In the genomic region with DNA sequence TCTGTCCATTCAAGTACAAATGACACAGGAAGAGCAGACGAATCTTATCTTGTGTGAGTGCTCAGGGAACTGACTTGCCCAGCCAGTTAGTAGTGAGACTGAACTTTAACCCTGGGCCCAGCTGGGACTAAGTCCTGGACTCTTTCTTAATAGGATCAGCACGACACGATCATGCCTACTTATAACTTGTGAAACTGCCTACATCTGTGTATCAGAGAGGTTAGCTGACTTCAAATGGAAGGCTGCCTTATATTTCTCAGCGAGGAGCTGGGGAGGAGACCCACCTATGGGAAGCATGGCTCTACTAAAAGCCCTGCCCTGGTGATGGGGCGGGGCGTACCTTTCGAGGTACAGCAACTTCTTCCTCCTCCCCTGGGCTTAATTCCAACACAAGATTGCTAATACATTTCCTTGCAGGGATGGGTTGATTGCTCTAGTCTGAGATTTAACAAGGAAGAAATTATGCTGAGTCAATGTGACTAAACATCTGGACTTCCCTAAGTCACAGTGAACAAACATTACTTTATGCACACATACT, we compare ENCODE assay signal across 10 mouse cellular contexts. TPM values are rescaled to one million over a fixed set of nuclear protein-coding genes. Genes with fewer than 3 reads are reported as not detected.
A peak's percentile ranks its signal among the peaks of the same experiment; 100 is the strongest.
DNase-seq lines count a peak whose midpoint lies in the region; ATAC-seq and TF ChIP-seq lines count a peak whose summit lies in the region.
"Had no signal": no experiment of that assay in that cellular context is flagged by ENCODE, and none has a peak within 500 bp of the region (broad histone marks: within the 10 kb centered on the region; RNA-seq: fewer than 3 reads in every experiment).

No protein-coding gene starts in this region.

- H3K27ac ChIP-seq in CH12.LX (ENCODE audit: insufficient read depth, low read depth), result no peak overlapping the region
- H3K27ac ChIP-seq in lung, embryonic 15.5 days, result peak overlapping the region; percentile 25; the same call in 1 of the 2 replicates
- no peak overlapping the region for H3K27ac ChIP-seq in forebrain, postnatal 0 days (ENCODE audit: low read depth, low read length)
- H3K27ac ChIP-seq: neural tube, embryonic 13.5 days had no signal

- peak; percentile 21 for DNase-seq in adrenal gland, postnatal 10 days
- no peak for DNase-seq in adrenal gland, adult 18-20 months (ENCODE audit: low spot score in 2 of 2)
- DNase-seq in CH12.LX (ENCODE audit: extremely low read depth), result no peak
- DNase-seq in gonadal fat pad, adult 2 months (ENCODE audit: low read depth), result peak; percentile 90
- no peak for DNase-seq in forebrain, postnatal 0 days
- DNase-seq in layer of hippocampus, adult 11-12 months (ENCODE audit: low spot score), result no peak
- DNase-seq in right cerebral cortex, postnatal 10 days (ENCODE audit: low spot score in 2 of 2), result no peak
- DNase-seq: embryo, embryonic 11 days had no signal

- TF ChIP-seq RAD21 in CH12.LX (IDR thresholded peaks at IDR 0.05; ENCODE audit: low read depth, low read length), result no peak

- H3K79me2 ChIP-seq in CH12.LX (replicated peaks; ENCODE audit: control insufficient read depth, extremely low read depth, insufficient read depth, poor library complexity, severe bottlenecking), result peaks cover 6% of the 10 kb centered on the region; the same call in 1 of the 2 replicates

- TF ChIP-seq CTCF in CH12.LX (conservative IDR thresholded peaks at IDR 0.05 in 1 of 2, IDR thresholded peaks at IDR 0.05 in 1 of 2; ENCODE audit: low read depth in 2 of 2, low read length in 2 of 2), result no peak
- TF ChIP-seq CTCF in forebrain, postnatal 0 days (IDR thresholded peaks at IDR 0.05; ENCODE audit: low read depth), result no peak

- H3K27me3 ChIP-seq in CH12.LX (replicated peaks), result no peaks in the 10 kb centered on the region
- H3K27me3 ChIP-seq in lung, embryonic 15.5 days, result no peaks in the 10 kb centered on the region
- H3K27me3 ChIP-seq in forebrain, postnatal 0 days (ENCODE audit: insufficient read depth, low read length), result no peaks in the 10 kb centered on the region
- H3K27me3 ChIP-seq: neural tube, embryonic 13.5 days had no signal

- H3K9ac ChIP-seq in CH12.LX (ENCODE audit: insufficient read depth, low read depth), result no peak overlapping the region
- no peak overlapping the region for H3K9ac ChIP-seq in lung, embryonic 15.5 days
- H3K9ac ChIP-seq in forebrain, postnatal 0 days, result no peak overlapping the region
- H3K9ac ChIP-seq: neural tube, embryonic 13.5 days had no signal

- 47% methylated on average over 7 of the region's 7 CpGs for WGBS in lung, embryonic 15.5 days
- 73% methylated on average over 7 of the region's 7 CpGs for WGBS in forebrain, postnatal 0 days

- peaks cover 0 to 31% of the 10 kb centered on the region in 2 experiments; a peak in 2 of 4 replicates for H3K4me1 ChIP-seq in CH12.LX (ENCODE audit: control insufficient read depth in 1 of 2, insufficient read depth in 2 of 2)
- H3K4me1 ChIP-seq in lung, embryonic 15.5 days, result peaks cover 17% of the 10 kb centered on the region
- H3K4me1 ChIP-seq in forebrain, postnatal 0 days (ENCODE audit: insufficient read depth), result peaks cover 3% of the 10 kb centered on the region; the same call in 1 of the 2 replicates

- ATAC-seq in lung, embryonic 15.5 days (ENCODE audit: borderline replicate concordance, extremely low read depth, low FRiP score, low TSS enrichment), result no peak
- no peak for ATAC-seq in forebrain, postnatal 0 days

- in situ Hi-C loops in CH12.LX (cut with MboI; ENCODE audit: low pct_ligation_motif_present, low pct_unique_long_range_greater_than_20kb, low sequenced_read_pairs), result loop anchor here (25.0 kb wide), 1 partner anchor 542 kb away; a partner anchor contains a TSS

- no peaks in the 10 kb centered on the region for H3K9me3 ChIP-seq in CH12.LX (replicated peaks; ENCODE audit: low read length)
- no peaks in the 10 kb centered on the region for H3K9me3 ChIP-seq in lung, embryonic 15.5 days
- H3K9me3 ChIP-seq in forebrain, postnatal 0 days (ENCODE audit: low read length), result no peaks in the 10 kb centered on the region
- H3K9me3 ChIP-seq: neural tube, embryonic 13.5 days had no signal

- no peak overlapping the region for H3K4me2 ChIP-seq in CH12.LX (ENCODE audit: insufficient read depth, low read depth, poor library complexity, severe bottlenecking)
- H3K4me2 ChIP-seq in lung, embryonic 15.5 days, result no peak overlapping the region
- H3K4me2 ChIP-seq in forebrain, postnatal 0 days (ENCODE audit: low read depth), result no peak overlapping the region
- H3K4me2 ChIP-seq: neural tube, embryonic 13.5 days had no signal

- no peak overlapping the region for H3K4me3 ChIP-seq in CH12.LX (replicated peaks in 1 of 3; ENCODE audit: low read depth in 2 of 3, low read length in 2 of 3, poor library complexity in 1 of 3)
- H3K4me3 ChIP-seq in lung, embryonic 15.5 days, result no peak overlapping the region
- no peak overlapping the region for H3K4me3 ChIP-seq in forebrain, postnatal 0 days (ENCODE audit: low read depth, low read length)
- H3K4me3 ChIP-seq: neural tube, embryonic 13.5 days had no signal

- TF ChIP-seq POLR2A in CH12.LX (IDR thresholded peaks at IDR 0.05; ENCODE audit: low read depth, low read length), result no peak

- TF ChIP-seq EP300 in CH12.LX (IDR thresholded peaks at IDR 0.05; ENCODE audit: low read length), result no peak

- peaks cover 4% of the 10 kb centered on the region in 2 experiments for H3K36me3 ChIP-seq in CH12.LX (replicated peaks in 1 of 2; ENCODE audit: control insufficient read depth in 1 of 2, insufficient read depth in 1 of 2, low read length in 1 of 2)
- no peaks in the 10 kb centered on the region for H3K36me3 ChIP-seq in lung, embryonic 15.5 days
- H3K36me3 ChIP-seq in forebrain, postnatal 0 days (ENCODE audit: insufficient read depth), result no peaks in the 10 kb centered on the region

- dilution Hi-C loops in CH12.LX (cut with MboI; ENCODE audit: extremely low pct_ligation_motif_present, extremely low pct_unique_long_range_greater_than_20kb, low sequenced_read_pairs), result no loop called here

TF ChIP-seq in CH12.LX, 34 proteins besides CTCF, POLR2A, EP300 and RAD21:
- 0 out of 2 replicates have a peak, but pooled peaks have one; percentile 41 for TF ChIP-seq MAFK (IDR thresholded peaks at IDR 0.05; ENCODE audit: insufficient replicate concordance, low read length)
- TF ChIP-seq TBP (conservative IDR thresholded peaks at IDR 0.05; ENCODE audit: low read depth, low read length), result no peak
TF ChIP-seq in CH12.LX: peak in this region for 1.

RNA-seq across cellular contexts. Expression of a gene that starts 3.9 kb away (rescaled TPM):
- total RNA-seq in adrenal gland, postnatal 10 days (2021), result 100 to 1,000 TPM; 175 to 176 TPM
- total RNA-seq in adrenal gland, adult 18-20 months (2021), result 100 to 1,000 TPM; 330 to 533 TPM
- total RNA-seq in CH12.LX (2012; rRNA removed), result 51.6 and 52.5 TPM in 2 replicates
- 41.6 and 50.1 TPM in 2 replicates for total RNA-seq in CH12.LX (2014; rRNA removed)
- polyA plus RNA-seq in CH12.LX (2012; ENCODE audit: insufficient read length, low read depth), result 251 and 277 TPM in 2 replicates
- polyA plus RNA-seq in gonadal fat pad, adult 2 months (2012; rRNA removed), result 230 and 303 TPM in 2 replicates
- polyA plus RNA-seq in lung, embryonic 15.5 days (2015; fragmentation: Nextera tagmentation; extraction: Ambion mirVana), result 117 TPM in 2 replicates
- 24.1 and 24.8 TPM in 2 replicates for total RNA-seq in forebrain, postnatal 0 days (2014; rRNA removed)
- 79.8 and 86.0 TPM in 2 replicates for polyA plus RNA-seq in forebrain, postnatal 0 days (2015; fragmentation: Nextera tagmentation; extraction: Ambion mirVana)

RNA-seq across cellular contexts. Expression of a gene that starts 33.0 kb away (rescaled TPM):
- 10 to 100 TPM in 1 of 2 experiments, 1 to 10 TPM in 1; 7.8 to 11.0 TPM for total RNA-seq in adrenal gland, postnatal 10 days (2021)
- 10 to 100 TPM in 1 of 2 experiments, 1 to 10 TPM in 1; 9.9 to 10.2 TPM for total RNA-seq in adrenal gland, adult 18-20 months (2021)
- total RNA-seq in CH12.LX (2012; rRNA removed), result 19.5 and 22.9 TPM in 2 replicates
- total RNA-seq in CH12.LX (2014; rRNA removed), result 43.7 and 47.9 TPM in 2 replicates
- 74.6 and 94.0 TPM in 2 replicates for polyA plus RNA-seq in CH12.LX (2012; ENCODE audit: insufficient read length, low read depth)
- 1.2 and 1.3 TPM in 2 replicates for polyA plus RNA-seq in gonadal fat pad, adult 2 months (2012; rRNA removed)
- polyA plus RNA-seq in lung, embryonic 15.5 days (2015; fragmentation: Nextera tagmentation; extraction: Ambion mirVana), result 36.2 and 40.7 TPM in 2 replicates
- total RNA-seq in forebrain, postnatal 0 days (2014; rRNA removed), result 6.5 and 8.2 TPM in 2 replicates
- 15.9 and 22.5 TPM in 2 replicates for polyA plus RNA-seq in forebrain, postnatal 0 days (2015; fragmentation: Nextera tagmentation; extraction: Ambion mirVana)

RNA-seq across cellular contexts. Expression of a gene that starts 43.9 kb away (rescaled TPM):
- 1 to 10 TPM; 1.5 TPM for total RNA-seq in adrenal gland, postnatal 10 days (2021)
- 1 to 10 TPM in 1 of 2 experiments, under 1 TPM in 1; 0.80 to 1.5 TPM for total RNA-seq in adrenal gland, adult 18-20 months (2021)
- total RNA-seq in CH12.LX (2012; rRNA removed) (0.50 and 0.59 TPM in 2 replicates), CH12.LX (2014; rRNA removed) (not detected in 2 replicates)
- 0.94 and 1.4 TPM in 2 replicates for polyA plus RNA-seq in CH12.LX (2012; ENCODE audit: insufficient read length, low read depth)
- not detected in 2 replicates for polyA plus RNA-seq in gonadal fat pad, adult 2 months (2012; rRNA removed)
- 0.39 TPM in 1 of 2 replicates, not detected in the other for polyA plus RNA-seq in lung, embryonic 15.5 days (2015; fragmentation: Nextera tagmentation; extraction: Ambion mirVana)
- 4.5 and 7.5 TPM in 2 replicates for total RNA-seq in forebrain, postnatal 0 days (2014; rRNA removed)
- polyA plus RNA-seq in forebrain, postnatal 0 days (2015; fragmentation: Nextera tagmentation; extraction: Ambion mirVana), result 7.8 and 10.9 TPM in 2 replicates
- polyA plus RNA-seq: neural tube, embryonic 13.5 days had no signal

Comparison
In these comparisons a context has a peak if more than half of its experiments do, and no peak if none do; other contexts are left out.
1. DNase-seq: peak in adrenal gland, postnatal 10 days (single experiment) and gonadal fat pad, adult 2 months (single experiment); none in adrenal gland, adult 18-20 months (0 of 2), CH12.LX (single experiment), forebrain, postnatal 0 days (single experiment), layer of hippocampus, adult 11-12 months (single experiment) and right cerebral cortex, postnatal 10 days (0 of 2).